Mouse (Mus musculus): ENCODE data around the gene Trp53bp1. TPM values are rescaled to one million over a fixed set of nuclear protein-coding genes. Genes with fewer than 3 reads are reported as not detected.

The Trp53bp1 gene
- polyA plus RNA-seq (2011; ENCODE audit: insufficient read length, low read depth, missing spikeins): 54.5 and 61.5 TPM in 2 replicates

- Histone ChIP-seq H3K4me3 (ENCODE audit: insufficient read depth, low read length) (peak within 1 kb of the TSS; percentile 85), H3K4me1 (ENCODE audit: control insufficient read depth, insufficient read depth, low read length) (peaks cover 6% of the 10 kb centered on the region), H3K27ac (ENCODE audit: insufficient read depth, low read length) (no peak within 1 kb of the TSS)
- TF ChIP-seq CTCF (IDR thresholded peaks at IDR 0.05; ENCODE audit: borderline replicate concordance, insufficient read depth, low read length): no peak
- peak; percentile 41; the same call in 1 of the 2 replicates for TF ChIP-seq POLR2A (IDR thresholded peaks at IDR 0.05; ENCODE audit: low read depth, low read length)
Measured at GRCm38 (mm10) chr2:121271236-121271927, at the start of gene Trp53bp1. Gene Trp53bp1, minus strand, starts transcription at chr2:121271407.

- Histone ChIP-seq H3K4me3 (ENCODE audit: insufficient read depth, low read length) (no peak overlapping the region), H3K27ac (ENCODE audit: insufficient read depth, low read length) (no peak overlapping the region), H3K4me1 (ENCODE audit: control insufficient read depth, insufficient read depth, low read length) (no peaks in the 10 kb centered on the region)
- no peak for TF ChIP-seq CTCF (IDR thresholded peaks at IDR 0.05; ENCODE audit: borderline replicate concordance, insufficient read depth, low read length)
- TF ChIP-seq POLR2A (IDR thresholded peaks at IDR 0.05; ENCODE audit: low read depth, low read length): no peak
Measured at GRCm38 (mm10) chr2:121316278-121316677, 45.1 kb upstream of the Trp53bp1 start.

GRCm38 (mm10) chr2:121308997-121309416 lies 37.8 kb upstream of the Trp53bp1 start:
- TF ChIP-seq POLR2A (IDR thresholded peaks at IDR 0.05; ENCODE audit: low read depth, low read length) (no peak), CTCF (IDR thresholded peaks at IDR 0.05; ENCODE audit: borderline replicate concordance, insufficient read depth, low read length) (no peak)
- Histone ChIP-seq H3K4me1 (ENCODE audit: control insufficient read depth, insufficient read depth, low read length) (no peaks in the 10 kb centered on the region), H3K27ac (ENCODE audit: insufficient read depth, low read length) (no peak overlapping the region), H3K4me3 (ENCODE audit: insufficient read depth, low read length) (no peak overlapping the region)

DNA sequence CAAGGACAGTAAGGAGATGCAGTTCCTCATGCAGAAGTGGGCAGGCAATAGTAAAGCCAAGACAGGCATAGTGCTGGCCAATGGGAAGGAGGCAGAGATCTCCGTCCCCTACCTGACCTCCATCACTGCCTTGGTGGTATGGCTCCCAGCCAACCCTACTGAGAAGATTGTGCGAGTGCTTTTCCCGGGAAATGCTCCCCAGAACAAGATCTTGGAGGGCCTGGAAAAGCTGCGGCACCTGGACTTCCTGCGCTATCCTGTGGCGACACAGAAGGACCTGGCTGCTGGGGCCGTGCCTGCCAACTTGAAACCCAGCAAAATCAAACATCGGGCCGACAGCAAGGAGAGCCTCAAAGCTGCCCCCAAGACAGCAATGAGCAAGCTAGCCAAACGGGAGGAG lies 28.8 kb upstream of the Trp53bp1 start:
- no peaks in the 10 kb centered on the region for H3K4me1 ChIP-seq (ENCODE audit: control insufficient read depth, insufficient read depth, low read length)
- no peak overlapping the region for H3K27ac ChIP-seq (ENCODE audit: insufficient read depth, low read length)
- H3K4me3 ChIP-seq (ENCODE audit: insufficient read depth, low read length): no peak overlapping the region
- no peak for TF ChIP-seq POLR2A (IDR thresholded peaks at IDR 0.05; ENCODE audit: low read depth, low read length)
- TF ChIP-seq CTCF (IDR thresholded peaks at IDR 0.05; ENCODE audit: borderline replicate concordance, insufficient read depth, low read length): no peak

GRCm38 (mm10) chr2:121299471-121299870 lies 28.3 kb upstream of the Trp53bp1 start:
- TF ChIP-seq CTCF (IDR thresholded peaks at IDR 0.05; ENCODE audit: borderline replicate concordance, insufficient read depth, low read length) (no peak), POLR2A (IDR thresholded peaks at IDR 0.05; ENCODE audit: low read depth, low read length) (no peak)
- H3K4me3 ChIP-seq (ENCODE audit: insufficient read depth, low read length): no peak overlapping the region
- H3K4me1 ChIP-seq (ENCODE audit: control insufficient read depth, insufficient read depth, low read length): peaks cover 1% of the 10 kb centered on the region; the same call in 1 of the 2 replicates
- H3K27ac ChIP-seq (ENCODE audit: insufficient read depth, low read length): no peak overlapping the region

GRCm38 (mm10) chr2:121298131-121298530 lies 26.9 kb upstream of the Trp53bp1 start:
- Histone ChIP-seq H3K4me3 (ENCODE audit: insufficient read depth, low read length) (no peak overlapping the region), H3K27ac (ENCODE audit: insufficient read depth, low read length) (no peak overlapping the region), H3K4me1 (ENCODE audit: control insufficient read depth, insufficient read depth, low read length) (peaks cover 5% of the 10 kb centered on the region; the same call in 1 of the 2 replicates)
- TF ChIP-seq POLR2A (IDR thresholded peaks at IDR 0.05; ENCODE audit: low read depth, low read length) (no peak), CTCF (IDR thresholded peaks at IDR 0.05; ENCODE audit: borderline replicate concordance, insufficient read depth, low read length) (no peak)

DNA sequence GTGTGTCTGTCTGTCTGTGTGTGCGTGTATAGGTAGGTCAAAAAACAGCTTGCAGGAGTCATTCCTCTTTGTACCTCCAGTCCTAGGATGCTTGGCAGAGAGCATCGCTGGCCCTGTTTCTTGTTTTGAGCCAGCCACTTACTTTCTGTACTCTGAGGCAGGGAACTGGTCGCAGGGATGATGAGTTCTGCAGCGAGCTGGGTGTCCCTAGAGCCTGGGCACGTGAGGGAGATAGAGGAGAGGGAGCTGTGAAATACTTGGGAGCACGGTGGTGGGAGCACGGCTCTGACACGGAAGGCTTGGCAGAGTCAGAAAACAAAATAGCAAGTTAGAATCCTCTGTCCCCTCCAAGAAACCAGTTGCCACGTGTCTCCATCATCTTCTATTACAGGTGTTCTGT lies 26.5 kb upstream of the Trp53bp1 start:
- Histone ChIP-seq H3K4me1 (ENCODE audit: control insufficient read depth, insufficient read depth, low read length) (peaks cover 5% of the 10 kb centered on the region; the same call in 1 of the 2 replicates), H3K4me3 (ENCODE audit: insufficient read depth, low read length) (no peak overlapping the region), H3K27ac (ENCODE audit: insufficient read depth, low read length) (no peak overlapping the region)
- TF ChIP-seq POLR2A (IDR thresholded peaks at IDR 0.05; ENCODE audit: low read depth, low read length): no peak
- no peak for TF ChIP-seq CTCF (IDR thresholded peaks at IDR 0.05; ENCODE audit: borderline replicate concordance, insufficient read depth, low read length)

- Histone ChIP-seq H3K4me1 (ENCODE audit: control insufficient read depth, insufficient read depth, low read length) (peaks cover 5% of the 10 kb centered on the region; the same call in 1 of the 2 replicates), H3K27ac (ENCODE audit: insufficient read depth, low read length) (no peak overlapping the region), H3K4me3 (ENCODE audit: insufficient read depth, low read length) (peak overlapping the region; percentile 57)
- no peak for TF ChIP-seq CTCF (IDR thresholded peaks at IDR 0.05; ENCODE audit: borderline replicate concordance, insufficient read depth, low read length)
- no peak for TF ChIP-seq POLR2A (IDR thresholded peaks at IDR 0.05; ENCODE audit: low read depth, low read length)
Measured at GRCm38 (mm10) chr2:121296754-121297231, 25.6 kb upstream of the Trp53bp1 start.

GRCm38 (mm10) chr2:121295608-121296571 lies 24.7 kb upstream of the Trp53bp1 start:
- peak overlapping the region; percentile 3 for H3K27ac ChIP-seq (ENCODE audit: insufficient read depth, low read length)
- peak overlapping the region; percentile 57 for H3K4me3 ChIP-seq (ENCODE audit: insufficient read depth, low read length)
- 0 out of 2 replicates have a peak, but pooled peaks have one; percentile 30 for TF ChIP-seq POLR2A (IDR thresholded peaks at IDR 0.05; ENCODE audit: low read depth, low read length)
- no peak for TF ChIP-seq CTCF (IDR thresholded peaks at IDR 0.05; ENCODE audit: borderline replicate concordance, insufficient read depth, low read length)
- H3K4me1 ChIP-seq (ENCODE audit: control insufficient read depth, insufficient read depth, low read length): peaks cover 5% of the 10 kb centered on the region; the same call in 1 of the 2 replicates
